Mouse (Mus musculus) embryonic fibroblast, embryonic 13.5 days (primary cell): Measurements from ENCODE around the gene Zfp978.

Source experiments
- CTCF ChIP-seq: IDR thresholded peaks from 2 replicates; pipeline ENCODE4 v1.5.1; 2011; ENCODE audit warnings: mild to moderate bottlenecking, control low read depth, low read length, moderate library complexity, borderline replicate concordance; ENCODE audit not compliant: insufficient read depth
- POLR2A ChIP-seq: IDR thresholded peaks from 2 replicates; pipeline ENCODE4 v1.6.1; 2011; ENCODE audit warnings: low read depth, mild to moderate bottlenecking, control low read depth, low read length, moderate library complexity

DNA sequence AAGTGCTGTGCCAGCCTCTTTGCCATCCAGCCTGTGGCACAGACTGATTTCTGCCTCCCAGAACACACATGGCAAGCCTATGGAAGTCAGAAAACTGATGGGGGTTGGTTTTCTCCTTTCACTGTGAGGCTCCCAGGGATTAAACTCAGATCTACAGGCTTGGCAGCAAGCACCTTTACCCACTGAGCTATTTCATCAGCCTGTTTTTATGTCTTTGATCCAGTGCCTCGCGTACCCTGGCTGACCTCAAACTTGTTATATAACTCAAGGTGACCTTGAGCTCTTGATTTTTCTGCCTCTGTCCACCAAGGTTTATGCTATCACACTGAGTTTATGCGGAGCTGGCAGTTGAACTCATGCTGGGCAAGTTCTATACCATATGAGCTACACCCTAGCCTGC lies 71.9 kb downstream of the Zfp978 start:
- TF ChIP-seq CTCF (no peak), POLR2A (no peak)
